Mouse (Mus musculus): ENCODE results near the gene Arg1. TPM values are rescaled to one million over a fixed set of nuclear protein-coding genes. Genes with fewer than 3 reads are reported as not detected.

The Arg1 gene
- total RNA-seq, 1 experiment = 0.80 TPM

DNA sequence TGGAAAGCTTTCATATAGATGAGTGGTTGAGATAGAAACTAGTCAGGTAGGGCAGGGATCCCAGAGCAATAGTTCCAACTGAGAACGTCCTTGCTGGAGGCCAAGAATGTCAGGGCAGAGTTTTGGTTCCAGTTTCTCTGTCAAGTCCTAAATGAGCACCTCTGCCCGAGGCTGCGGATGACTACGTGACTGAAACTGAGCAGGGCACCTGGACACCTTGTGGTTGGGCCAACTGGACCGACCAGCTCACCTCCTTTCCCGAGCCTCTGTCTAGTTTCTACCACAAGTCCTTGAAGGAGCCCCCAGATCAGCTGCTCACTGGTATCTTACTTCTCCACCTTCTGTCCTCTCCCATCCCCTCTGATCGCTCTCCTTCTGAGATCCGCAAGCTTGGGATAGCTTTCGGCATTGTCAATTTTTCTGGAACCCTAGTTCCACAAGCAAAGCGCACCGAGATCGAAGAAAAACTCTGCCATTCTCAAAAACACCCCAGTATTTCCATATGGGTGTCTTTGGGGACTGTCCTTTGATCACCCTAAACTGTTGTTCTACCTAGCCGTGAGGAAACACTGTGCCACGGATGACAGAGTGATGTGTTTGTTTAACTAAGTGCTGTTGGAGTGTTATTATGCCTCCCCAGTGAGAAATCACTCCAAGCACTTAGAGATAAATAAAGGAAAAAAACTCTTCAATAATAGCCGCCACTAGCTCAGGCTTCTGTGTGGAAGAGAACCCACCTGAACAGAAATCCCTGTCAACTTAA is 31.2 kb upstream of the Arg1 start:
- no peak for DNase-seq (ENCODE audit: low read depth, low spot score)
- Histone ChIP-seq H3K4me1 (ENCODE audit: control insufficient read depth in 2 of 2, insufficient read depth in 2 of 2, low read length in 2 of 2, poor library complexity in 1 of 2) (no peaks in the 10 kb centered on the region), H3K9me3 (ENCODE audit: control insufficient read depth, insufficient read depth, low read depth, low read length) (no peaks in the 10 kb centered on the region), H3K27ac (ENCODE audit: insufficient read depth, low read depth, low read length, poor library complexity, severe bottlenecking) (no peak overlapping the region), H3K9ac (ENCODE audit: insufficient read depth, low read depth, low read length, poor library complexity, severe bottlenecking) (no peak overlapping the region), H3K36me3 (ENCODE audit: control insufficient read depth, insufficient read depth, low read length, poor library complexity, severe bottlenecking) (no peaks in the 10 kb centered on the region), H3K4me3 (ENCODE audit: insufficient read depth in 1 of 2, low read depth in 1 of 2, low read length in 2 of 2, poor library complexity in 1 of 2, severe bottlenecking in 1 of 2) (no peak overlapping the region)
- TF ChIP-seq MAFK (IDR thresholded peaks at IDR 0.05; ENCODE audit: insufficient read depth, low read depth, low read length) (no peak), ZC3H11A (IDR thresholded peaks at IDR 0.05; ENCODE audit: borderline replicate concordance, low read depth, low read length) (no peak), HCFC1 (IDR thresholded peaks at IDR 0.05; ENCODE audit: borderline replicate concordance, insufficient read depth, low read length) (no peak), CHD2 (IDR thresholded peaks at IDR 0.05; ENCODE audit: low read depth, low read length) (no peak), ZNF384 (IDR thresholded peaks at IDR 0.05; ENCODE audit: low read depth, low read length) (no peak)
- in situ Hi-C loops (cut with MboI; ENCODE audit: low sequenced_read_pairs in 2 of 2, unreplicated experiment in 2 of 2) = no loop called here

GRCm38 (mm10) chr10:24953876-24954275 is 26.6 kb upstream of the Arg1 start:
- H3K9ac ChIP-seq (ENCODE audit: insufficient read depth, low read depth, low read length, poor library complexity, severe bottlenecking) = no peak overlapping the region
- H3K27ac ChIP-seq (ENCODE audit: insufficient read depth, low read depth, low read length, poor library complexity, severe bottlenecking) = no peak overlapping the region
- no peaks in the 10 kb centered on the region for H3K4me1 ChIP-seq (ENCODE audit: control insufficient read depth in 2 of 2, insufficient read depth in 2 of 2, low read length in 2 of 2, poor library complexity in 1 of 2)
- TF ChIP-seq CHD2 (IDR thresholded peaks at IDR 0.05; ENCODE audit: low read depth, low read length) (no peak), MAFK (IDR thresholded peaks at IDR 0.05; ENCODE audit: insufficient read depth, low read depth, low read length) (no peak), ZC3H11A (IDR thresholded peaks at IDR 0.05; ENCODE audit: borderline replicate concordance, low read depth, low read length) (no peak), HCFC1 (IDR thresholded peaks at IDR 0.05; ENCODE audit: borderline replicate concordance, insufficient read depth, low read length) (no peak), ZNF384 (IDR thresholded peaks at IDR 0.05; ENCODE audit: low read depth, low read length) (no peak)
- no peak for DNase-seq (ENCODE audit: low read depth, low spot score)
- H3K36me3 ChIP-seq (ENCODE audit: control insufficient read depth, insufficient read depth, low read length, poor library complexity, severe bottlenecking) = no peaks in the 10 kb centered on the region
- in situ Hi-C loops (cut with MboI; ENCODE audit: low sequenced_read_pairs in 2 of 2, unreplicated experiment in 2 of 2) = no loop called here
- H3K9me3 ChIP-seq (ENCODE audit: control insufficient read depth, insufficient read depth, low read depth, low read length) = no peaks in the 10 kb centered on the region
- H3K4me3 ChIP-seq (ENCODE audit: insufficient read depth in 1 of 2, low read depth in 1 of 2, low read length in 2 of 2, poor library complexity in 1 of 2, severe bottlenecking in 1 of 2) = no peak overlapping the region

DNA sequence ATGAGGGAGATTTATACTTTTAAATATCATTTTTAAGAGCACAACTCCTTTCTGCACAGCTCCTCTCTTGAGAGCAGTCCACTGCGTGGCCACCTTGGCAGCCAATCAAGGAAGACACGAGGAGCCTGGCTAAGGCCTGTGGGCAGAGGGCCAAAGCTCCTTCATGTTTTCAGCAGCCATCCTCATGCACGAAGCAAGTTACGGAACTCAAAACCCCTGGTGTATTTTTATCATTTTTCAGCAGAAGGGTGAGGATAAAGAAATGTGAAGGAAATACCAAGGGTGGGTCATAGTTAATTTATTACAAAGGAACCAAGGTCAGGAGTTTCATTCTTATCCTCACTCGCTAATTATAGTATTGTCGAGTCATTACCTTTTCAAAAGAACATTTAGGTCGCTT is 25.3 kb upstream of the Arg1 start:
- Histone ChIP-seq H3K4me1 (ENCODE audit: control insufficient read depth in 2 of 2, insufficient read depth in 2 of 2, low read length in 2 of 2, poor library complexity in 1 of 2) (no peaks in the 10 kb centered on the region), H3K9ac (ENCODE audit: insufficient read depth, low read depth, low read length, poor library complexity, severe bottlenecking) (no peak overlapping the region), H3K36me3 (ENCODE audit: control insufficient read depth, insufficient read depth, low read length, poor library complexity, severe bottlenecking) (no peaks in the 10 kb centered on the region), H3K9me3 (ENCODE audit: control insufficient read depth, insufficient read depth, low read depth, low read length) (no peaks in the 10 kb centered on the region), H3K27ac (ENCODE audit: insufficient read depth, low read depth, low read length, poor library complexity, severe bottlenecking) (no peak overlapping the region), H3K4me3 (ENCODE audit: insufficient read depth in 1 of 2, low read depth in 1 of 2, low read length in 2 of 2, poor library complexity in 1 of 2, severe bottlenecking in 1 of 2) (no peak overlapping the region)
- in situ Hi-C loops (cut with MboI; ENCODE audit: low sequenced_read_pairs in 2 of 2, unreplicated experiment in 2 of 2) = no loop called here
- no peak for DNase-seq (ENCODE audit: low read depth, low spot score)
- TF ChIP-seq ZC3H11A (IDR thresholded peaks at IDR 0.05; ENCODE audit: borderline replicate concordance, low read depth, low read length) (no peak), CHD2 (IDR thresholded peaks at IDR 0.05; ENCODE audit: low read depth, low read length) (no peak), ZNF384 (IDR thresholded peaks at IDR 0.05; ENCODE audit: low read depth, low read length) (no peak), HCFC1 (IDR thresholded peaks at IDR 0.05; ENCODE audit: borderline replicate concordance, insufficient read depth, low read length) (no peak), MAFK (IDR thresholded peaks at IDR 0.05; ENCODE audit: insufficient read depth, low read depth, low read length) (no peak)

- H3K36me3 ChIP-seq (ENCODE audit: control insufficient read depth, insufficient read depth, low read length, poor library complexity, severe bottlenecking) = no peaks in the 10 kb centered on the region
- H3K4me1 ChIP-seq (ENCODE audit: control insufficient read depth in 2 of 2, insufficient read depth in 2 of 2, low read length in 2 of 2, poor library complexity in 1 of 2) = no peaks in the 10 kb centered on the region
- no peaks in the 10 kb centered on the region for H3K9me3 ChIP-seq (ENCODE audit: control insufficient read depth, insufficient read depth, low read depth, low read length)
- TF ChIP-seq CHD2 (IDR thresholded peaks at IDR 0.05; ENCODE audit: low read depth, low read length) = no peak
- no peak for TF ChIP-seq MAFK (IDR thresholded peaks at IDR 0.05; ENCODE audit: insufficient read depth, low read depth, low read length)
- TF ChIP-seq HCFC1 (IDR thresholded peaks at IDR 0.05; ENCODE audit: borderline replicate concordance, insufficient read depth, low read length) = no peak
- TF ChIP-seq ZC3H11A (IDR thresholded peaks at IDR 0.05; ENCODE audit: borderline replicate concordance, low read depth, low read length) = no peak
- TF ChIP-seq ZNF384 (IDR thresholded peaks at IDR 0.05; ENCODE audit: low read depth, low read length) = no peak
- H3K4me3 ChIP-seq (ENCODE audit: insufficient read depth in 1 of 2, low read depth in 1 of 2, low read length in 2 of 2, poor library complexity in 1 of 2, severe bottlenecking in 1 of 2) = no peak overlapping the region
- no peak overlapping the region for H3K27ac ChIP-seq (ENCODE audit: insufficient read depth, low read depth, low read length, poor library complexity, severe bottlenecking)
- DNase-seq (ENCODE audit: low read depth, low spot score) = no peak
- in situ Hi-C loops (cut with MboI; ENCODE audit: low sequenced_read_pairs in 2 of 2, unreplicated experiment in 2 of 2) = no loop called here
- H3K9ac ChIP-seq (ENCODE audit: insufficient read depth, low read depth, low read length, poor library complexity, severe bottlenecking) = no peak overlapping the region
Measured at GRCm38 (mm10) chr10:24951575-24951974, 24.3 kb upstream of the Arg1 start.

Measured in ES-E14 (cell line).